Mouse (Mus musculus) cortical plate, adult 2 months (tissue): ENCODE data around the gene Nfia.

Source experiments
- CTCF ChIP-seq: fragments of 200-500 bp; IDR thresholded peaks from 2 replicates; pipeline ENCODE4 v1.5.1; 2011; ENCODE audit warnings: mild to moderate bottlenecking, control low read depth, low read length; ENCODE audit not compliant: insufficient read depth; ENCODE audit errors: extremely low read depth
- POLR2A ChIP-seq: fragments of 200-500 bp; IDR thresholded peaks from 2 replicates; pipeline ENCODE4 v1.6.1; 2011; ENCODE audit warnings: mild to moderate bottlenecking, low read length, control low read depth; ENCODE audit not compliant: insufficient read depth; ENCODE audit errors: extremely low read depth

GRCm38 (mm10) chr4:97984361-97984760, 211.8 kb downstream of the Nfia start:
- TF ChIP-seq POLR2A (no peak), CTCF (no peak)
